Mouse (Mus musculus) hindbrain, embryonic 13.5 days (tissue): ENCODE data around the gene Efna1. TPM values are rescaled to one million over a fixed set of nuclear protein-coding genes. Genes with fewer than 3 reads are reported as not detected.

Source experiments
- ATAC-seq: fragments of 200-750 bp; cut with Nextera tagmentation; 2 replicates; pipeline ENCODE4 v1.8.0; 2017; ENCODE audit warnings: moderate TSS enrichment; ENCODE audit not compliant: low FRiP score
- H3K27ac ChIP-seq: fragments of 300-500 bp; sonication (generic); 2 replicates; pipeline ENCODE4 v1.5.1; 2015; ENCODE audit warnings: inconsistent platforms, mild to moderate bottlenecking, moderate library complexity
- H3K27me3 ChIP-seq: fragments of 300-500 bp; sonication (generic); 2 replicates; pipeline ENCODE4 v1.6.1; 2015; ENCODE audit warnings: mild to moderate bottlenecking, inconsistent platforms
- H3K36me3 ChIP-seq: fragments of 300-500 bp; sonication (generic); 2 replicates; pipeline ENCODE4 v1.6.1; 2015; ENCODE audit warnings: mild to moderate bottlenecking, inconsistent platforms
- H3K4me1 ChIP-seq: fragments of 300-500 bp; sonication (generic); replicated peaks from 2 replicates; pipeline ENCODE4 v1.6.1; 2015; ENCODE audit warnings: inconsistent platforms
- H3K4me2 ChIP-seq: fragments of 300-500 bp; sonication (generic); 2 replicates; pipeline ENCODE4 v1.6.1; 2015; ENCODE audit warnings: inconsistent platforms, mild to moderate bottlenecking, moderate library complexity
- H3K4me3 ChIP-seq: fragments of 300-500 bp; sonication (generic); 2 replicates; pipeline ENCODE4 v1.5.1; 2015; ENCODE audit warnings: mild to moderate bottlenecking, inconsistent platforms
- H3K9ac ChIP-seq: fragments of 300-500 bp; sonication (generic); 2 replicates; pipeline ENCODE4 v1.6.1; 2015; ENCODE audit warnings: mild to moderate bottlenecking, inconsistent platforms
- H3K9me3 ChIP-seq: fragments of 300-500 bp; sonication (generic); 2 replicates; pipeline ENCODE4 v1.6.1; 2016; ENCODE audit warnings: inconsistent platforms
- WGBS: fragments of 180-500 bp; shearing (Covaris S2); methylation state at CpG from one replicate; pipeline ENCODE4 v1.1.7; 2015; 5-methylcytosine and 5-hydroxymethylcytosine counted together
- polyA plus RNA-seq: library from polyadenylated mRNA; unstranded; fragments of >200 nt; fragmentation: Nextera tagmentation; extraction: Ambion mirVana; gene quantifications from 2 replicates; pipeline ENCODE4 v1.2.1, GENCODE M21; 2015

The Efna1 gene
- polyA plus RNA-seq, 1 experiment from 2014 or later = 12.4 TPM

DNA sequence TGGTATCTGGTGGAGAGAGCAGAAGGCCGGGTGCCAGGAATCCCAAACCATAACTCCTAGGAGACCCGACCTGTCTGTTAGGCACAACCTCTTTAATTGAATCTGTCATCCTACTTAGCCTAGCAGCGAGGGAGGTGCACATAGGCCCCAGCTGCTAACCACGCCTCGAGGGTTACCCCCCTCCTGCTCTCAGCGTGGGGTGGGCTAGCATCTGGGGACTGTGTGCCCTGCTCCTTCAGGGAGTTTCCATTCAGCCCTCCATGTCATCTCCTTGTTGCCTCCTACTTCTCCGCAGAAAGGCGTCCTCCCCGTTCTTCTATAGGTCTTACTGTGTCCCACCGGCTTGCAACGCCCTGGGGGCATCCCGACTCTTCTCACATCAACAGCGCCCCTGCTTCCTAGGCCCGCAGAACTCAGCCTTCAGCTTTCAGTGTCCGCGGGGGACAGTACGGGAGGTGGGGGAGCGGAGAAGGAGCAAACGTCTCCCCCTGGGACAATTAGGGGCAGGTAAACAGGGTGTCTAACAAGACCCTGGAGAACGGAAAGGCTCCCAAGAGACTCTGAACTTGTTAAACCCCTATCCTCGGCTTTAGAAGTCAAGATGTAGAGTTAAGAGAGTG lies 38.1 kb upstream of the Efna1 start:
- Histone ChIP-seq H3K9me3 (no peaks in the 10 kb centered on the region), H3K9ac (peak overlapping the region; percentile 95), H3K27me3 (peaks cover 51% of the 10 kb centered on the region), H3K27ac (peak overlapping the region; percentile 97; the same call in 1 of the 2 replicates), H3K36me3 (peaks cover 14% of the 10 kb centered on the region), H3K4me2 (peak overlapping the region; percentile 76), H3K4me3 (peak overlapping the region; percentile 78), H3K4me1 (peaks cover 77% of the 10 kb centered on the region)
- 3% methylated on average over 21 of the region's 21 CpGs for WGBS
- ATAC-seq = no peak

- 63% methylated on average over 8 of the region's 8 CpGs for WGBS
- Histone ChIP-seq H3K4me2 (no peak overlapping the region), H3K4me3 (no peak overlapping the region), H3K27me3 (peaks cover 46% of the 10 kb centered on the region), H3K9ac (no peak overlapping the region), H3K4me1 (peaks cover 77% of the 10 kb centered on the region), H3K27ac (no peak overlapping the region), H3K36me3 (peaks cover 19% of the 10 kb centered on the region), H3K9me3 (no peaks in the 10 kb centered on the region)
- no peak for ATAC-seq
Observed at GRCm38 (mm10) chr3:89318316-89318715, 37.4 kb upstream of the Efna1 start.

DNA sequence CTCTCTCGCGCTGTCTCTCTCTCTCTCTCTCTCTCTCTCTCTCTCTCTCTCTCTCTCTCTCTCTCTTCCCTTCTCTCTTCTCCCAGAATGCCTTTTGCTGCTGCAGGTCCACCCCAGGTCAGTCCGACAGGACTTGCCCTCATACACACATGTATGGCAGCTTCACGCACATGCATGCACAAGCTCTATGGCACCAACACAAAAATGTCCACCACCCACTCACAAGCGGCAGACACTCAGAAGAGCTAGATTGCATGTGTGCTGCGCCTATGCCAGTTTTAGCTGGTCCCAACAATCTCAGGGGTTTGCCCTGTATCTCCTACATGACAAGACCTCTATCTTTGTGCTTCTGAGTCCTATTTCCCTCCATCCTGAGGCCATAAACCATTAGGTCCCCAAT lies 36.3 kb upstream of the Efna1 start:
- peaks cover 46% of the 10 kb centered on the region for H3K27me3 ChIP-seq
- no peak for ATAC-seq
- no peaks in the 10 kb centered on the region for H3K9me3 ChIP-seq
- H3K4me3 ChIP-seq = no peak overlapping the region
- 0 out of 2 replicates have a peak overlapping the region, but pooled peaks have one; percentile 23 for H3K27ac ChIP-seq
- H3K4me2 ChIP-seq = peak overlapping the region; percentile 51
- H3K36me3 ChIP-seq = peaks cover 19% of the 10 kb centered on the region
- 56% methylated on average over 6 of the region's 6 CpGs for WGBS
- H3K4me1 ChIP-seq = peaks cover 72% of the 10 kb centered on the region
- peak overlapping the region; percentile 55 for H3K9ac ChIP-seq

- H3K27ac ChIP-seq = peak overlapping the region; percentile 23; the same call in 1 of the 2 replicates
- peak; percentile 16; the same call in 1 of the 2 replicates for ATAC-seq
- peaks cover 19% of the 10 kb centered on the region for H3K36me3 ChIP-seq
- peak overlapping the region; percentile 51 for H3K4me2 ChIP-seq
- peaks cover 46% of the 10 kb centered on the region for H3K27me3 ChIP-seq
- H3K9ac ChIP-seq = peak overlapping the region; percentile 55
- peaks cover 72% of the 10 kb centered on the region for H3K4me1 ChIP-seq
- WGBS = 4% methylated on average over 4 of the region's 4 CpGs
- no peaks in the 10 kb centered on the region for H3K9me3 ChIP-seq
- 0 out of 2 replicates have a peak overlapping the region, but pooled peaks have one; percentile 12 for H3K4me3 ChIP-seq
Observed at GRCm38 (mm10) chr3:89316833-89317232, 35.9 kb upstream of the Efna1 start.

DNA sequence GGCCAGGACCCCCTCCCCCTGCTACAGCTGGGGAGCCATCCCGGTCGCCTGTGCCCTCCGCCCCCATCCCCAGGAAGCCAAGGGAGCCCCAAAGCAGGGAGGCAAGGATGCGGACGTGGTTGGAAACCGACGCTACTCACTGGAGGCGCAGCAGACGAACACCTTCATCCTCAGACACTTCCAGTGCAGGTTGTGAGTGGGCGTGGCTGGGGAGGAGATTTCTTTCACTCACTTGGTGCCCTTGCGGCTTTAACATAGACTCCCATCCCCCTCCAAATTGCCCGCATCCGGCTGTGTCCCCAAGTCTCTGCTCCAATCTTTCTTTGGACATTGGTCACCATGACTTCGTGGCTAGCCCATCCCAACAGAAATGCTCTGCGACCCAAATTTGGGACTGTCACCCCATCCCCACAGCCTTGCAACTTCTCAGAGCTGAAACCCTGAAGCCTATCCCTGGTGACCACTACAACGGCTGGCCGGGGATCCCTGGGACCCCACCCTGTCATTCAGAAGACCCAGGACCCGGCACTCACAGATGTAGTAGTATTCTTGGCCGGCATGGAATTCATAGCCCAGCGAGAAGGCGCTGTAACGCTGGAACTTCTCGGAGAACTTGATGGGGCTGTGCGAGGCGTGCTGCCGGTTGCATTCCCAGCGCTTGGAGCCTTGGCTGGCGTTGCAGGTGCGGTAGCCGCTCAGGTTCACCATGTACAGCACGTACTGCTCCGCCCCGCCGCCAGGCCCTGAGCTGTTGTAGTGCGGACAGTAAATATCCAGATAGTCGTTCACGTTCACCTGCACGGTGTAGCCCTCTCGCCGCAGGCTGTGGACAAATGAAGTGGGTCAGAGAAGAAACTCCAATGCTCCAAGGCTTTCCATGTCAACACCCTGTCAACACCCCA lies 35.2 kb upstream of the Efna1 start:
- H3K9ac ChIP-seq = peak overlapping the region; percentile 63
- no peak for ATAC-seq
- 7% methylated on average over 40 of the region's 40 CpGs for WGBS

GRCm38 (mm10) chr3:89315195-89315929 lies 34.4 kb upstream of the Efna1 start:
- 4% methylated on average over 25 of the region's 26 CpGs for WGBS
- Histone ChIP-seq H3K4me1 (peaks cover 58% of the 10 kb centered on the region), H3K27ac (0 out of 2 replicates have a peak overlapping the region, but pooled peaks have one; percentile 8), H3K9ac (peak overlapping the region; percentile 63; the same call in 1 of the 2 replicates), H3K36me3 (peaks cover 19% of the 10 kb centered on the region), H3K4me3 (peak overlapping the region; percentile 23), H3K27me3 (peaks cover 39% of the 10 kb centered on the region), H3K9me3 (no peaks in the 10 kb centered on the region), H3K4me2 (peak overlapping the region; percentile 51)
- ATAC-seq = 0 out of 2 replicates have a peak, but pooled peaks have one; percentile 5

More for the DNA sequence above, 35.2 kb upstream of the Efna1 start:
- Histone ChIP-seq H3K27me3 (peaks cover 46% of the 10 kb centered on the region), H3K4me1 (peaks cover 66% of the 10 kb centered on the region), H3K4me2 (peak overlapping the region; percentile 51), H3K27ac (peak overlapping the region; percentile 23; the same call in 1 of the 2 replicates), H3K9me3 (no peaks in the 10 kb centered on the region), H3K36me3 (peaks cover 19% of the 10 kb centered on the region), H3K4me3 (peak overlapping the region; percentile 23)

- ATAC-seq = no peak
- H3K27me3 ChIP-seq = peaks cover 39% of the 10 kb centered on the region
- H3K9ac ChIP-seq = peak overlapping the region; percentile 63; the same call in 1 of the 2 replicates
- 52% methylated on average over 2 of the region's 2 CpGs for WGBS
- H3K4me2 ChIP-seq = peak overlapping the region; percentile 51
- H3K9me3 ChIP-seq = no peaks in the 10 kb centered on the region
- 0 out of 2 replicates have a peak overlapping the region, but pooled peaks have one; percentile 23 for H3K4me3 ChIP-seq
- H3K4me1 ChIP-seq = peaks cover 52% of the 10 kb centered on the region
- peaks cover 19% of the 10 kb centered on the region for H3K36me3 ChIP-seq
- no peak overlapping the region for H3K27ac ChIP-seq
Observed at GRCm38 (mm10) chr3:89314791-89315190, 33.8 kb upstream of the Efna1 start.

GRCm38 (mm10) chr3:89314340-89314739 lies 33.4 kb upstream of the Efna1 start:
- Histone ChIP-seq H3K9ac (0 out of 2 replicates have a peak overlapping the region, but pooled peaks have one; percentile 35), H3K27ac (no peak overlapping the region), H3K4me3 (no peak overlapping the region), H3K36me3 (peaks cover 19% of the 10 kb centered on the region), H3K9me3 (no peaks in the 10 kb centered on the region), H3K4me1 (peaks cover 48% of the 10 kb centered on the region), H3K4me2 (no peak overlapping the region), H3K27me3 (peaks cover 39% of the 10 kb centered on the region)
- ATAC-seq = no peak
- WGBS = 71% methylated on average over 5 of the region's 5 CpGs

DNA sequence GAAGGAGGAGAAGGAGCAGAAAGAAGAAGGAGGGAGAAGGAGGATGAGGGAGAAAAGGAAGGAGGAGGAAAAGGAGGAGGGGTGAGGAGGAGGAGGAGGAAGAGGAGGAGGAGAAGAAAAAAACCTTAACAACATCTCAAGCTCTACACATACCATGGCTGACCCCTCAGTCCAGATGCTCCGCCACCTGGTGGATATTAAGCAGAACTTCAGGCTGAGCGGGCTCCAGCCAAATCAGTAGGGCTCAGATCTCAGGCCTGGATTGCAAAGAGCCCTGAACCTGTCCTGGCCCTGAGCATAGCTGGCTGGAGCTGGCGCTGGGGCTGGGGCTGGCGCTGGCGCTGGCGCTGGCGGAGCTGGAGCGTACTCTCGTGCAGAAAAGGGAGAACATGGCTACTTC lies 27.1 kb upstream of the Efna1 start:
- Histone ChIP-seq H3K27ac (no peak overlapping the region), H3K4me2 (no peak overlapping the region), H3K4me3 (no peak overlapping the region), H3K36me3 (no peaks in the 10 kb centered on the region), H3K9me3 (no peaks in the 10 kb centered on the region), H3K4me1 (0 out of 2 replicates have a peak, but pooled peaks cover 2% of the 10 kb centered on the region), H3K27me3 (0 out of 2 replicates have a peak, but pooled peaks cover 5% of the 10 kb centered on the region), H3K9ac (no peak overlapping the region)
- peak; percentile 72; the same call in 1 of the 2 replicates for ATAC-seq
- 2% methylated on average over 9 of the region's 9 CpGs for WGBS

DNA sequence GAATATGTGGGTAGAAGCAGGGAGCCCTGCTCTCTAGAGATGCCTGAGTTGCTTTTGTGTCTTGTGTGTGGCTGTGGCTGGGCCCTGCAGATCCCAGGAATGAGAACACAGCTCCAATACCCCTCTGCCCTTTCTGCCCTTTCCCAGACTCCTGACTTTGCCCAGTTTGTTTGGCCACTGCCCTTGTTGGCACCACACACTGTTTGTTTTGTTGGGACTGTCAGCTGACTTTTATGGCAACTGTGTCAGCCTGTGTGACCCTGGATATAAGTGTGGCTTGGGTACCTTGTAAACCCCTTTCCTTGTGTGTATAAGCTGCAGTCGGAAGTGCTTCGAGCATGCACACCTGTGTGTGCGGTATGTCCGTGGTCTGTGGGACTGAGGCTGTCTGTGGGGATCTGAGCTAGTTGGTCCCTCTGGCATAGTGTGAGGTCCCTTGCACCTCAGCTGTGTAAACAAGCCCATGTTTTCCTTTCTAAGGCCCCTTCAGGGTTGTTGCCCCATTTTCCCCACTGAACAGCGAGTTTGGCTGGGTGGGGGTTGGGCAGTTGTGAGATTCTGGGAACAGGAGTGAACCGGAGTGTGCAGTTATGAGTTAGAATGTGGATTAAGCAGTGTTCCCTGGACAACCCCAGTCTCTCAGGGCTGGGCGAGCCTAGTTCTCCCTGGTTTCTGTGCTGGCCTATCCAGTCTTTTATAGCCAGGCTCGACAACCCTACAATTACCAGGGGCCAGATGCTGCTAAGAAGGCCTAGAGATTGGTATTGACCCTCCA lies 24.8 kb upstream of the Efna1 start:
- no peak overlapping the region for H3K27ac ChIP-seq

DNA sequence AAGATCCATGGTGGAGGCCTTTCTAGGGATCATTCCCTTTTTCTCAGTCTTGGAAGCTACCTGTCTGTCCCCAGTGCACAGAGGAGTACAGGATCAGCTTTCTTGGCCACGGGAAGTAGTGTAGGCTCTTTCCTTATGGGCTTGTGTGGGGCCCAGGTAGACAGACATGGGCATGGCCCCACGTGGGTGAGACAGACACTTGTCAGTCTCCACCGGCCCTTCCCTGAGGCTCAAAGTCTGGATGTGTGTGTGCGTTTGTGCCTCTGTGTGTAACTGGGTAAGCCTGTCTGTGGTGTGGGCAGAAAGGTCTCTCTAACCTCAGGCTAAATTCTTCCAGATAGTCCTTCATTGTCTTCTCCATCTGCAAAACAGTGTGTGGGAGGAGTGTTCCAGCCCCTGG lies 24.2 kb upstream of the Efna1 start:
- WGBS = 73% methylated on average over 4 of the region's 4 CpGs
- ATAC-seq = no peak
- Histone ChIP-seq H3K9ac (no peak overlapping the region), H3K4me1 (peaks cover 3% of the 10 kb centered on the region; the same call in 1 of the 2 replicates), H3K27ac (no peak overlapping the region), H3K4me2 (no peak overlapping the region), H3K4me3 (no peak overlapping the region), H3K27me3 (peaks cover 13% of the 10 kb centered on the region), H3K9me3 (no peaks in the 10 kb centered on the region), H3K36me3 (no peaks in the 10 kb centered on the region)

More for the DNA sequence above, 24.8 kb upstream of the Efna1 start:
- ATAC-seq = no peak
- WGBS = 73% methylated on average over 8 of the region's 8 CpGs
- Histone ChIP-seq H3K4me1 (0 out of 2 replicates have a peak, but pooled peaks cover 2% of the 10 kb centered on the region), H3K36me3 (no peaks in the 10 kb centered on the region), H3K9me3 (no peaks in the 10 kb centered on the region), H3K27me3 (0 out of 2 replicates have a peak, but pooled peaks cover 9% of the 10 kb centered on the region), H3K9ac (no peak overlapping the region), H3K4me2 (no peak overlapping the region), H3K4me3 (no peak overlapping the region)
